Mouse (Mus musculus): ENCODE data around the gene Numb.

The Numb gene

GRCm38 (mm10) chr12:83848595-83849231 is 73.0 kb downstream of the Numb start:
- DNase-seq, result no peak

GRCm38 (mm10) chr12:83847877-83848276 is 73.9 kb downstream of the Numb start:
- DNase-seq, result no peak

GRCm38 (mm10) chr12:83842678-83843440 is 78.9 kb downstream of the Numb start:
- DNase-seq, result no peak

GRCm38 (mm10) chr12:83841409-83842190 is 80.1 kb downstream of the Numb start:
- DNase-seq, result no peak

DNA sequence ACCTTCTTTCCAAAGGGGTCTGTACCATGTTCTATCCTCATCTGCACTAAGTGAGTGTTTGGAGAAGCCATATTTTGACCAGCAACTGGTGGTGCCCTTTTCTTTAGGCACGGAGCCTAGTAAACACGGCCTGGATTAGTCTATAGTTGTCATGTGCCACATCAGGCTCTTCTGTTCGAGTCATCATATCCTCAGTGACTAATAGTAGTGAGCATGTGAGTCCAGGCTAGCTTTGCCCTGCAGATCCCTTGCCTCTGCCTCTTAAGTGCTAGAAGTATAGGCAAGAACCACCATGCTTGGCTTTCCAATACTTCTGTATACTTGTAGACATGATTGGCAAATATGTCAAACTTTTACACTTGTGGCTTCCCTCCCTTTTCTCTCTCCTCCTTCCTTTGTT is 87.8 kb downstream of the Numb start:
- DNase-seq, result no peak

- no peak for DNase-seq
Measured at GRCm38 (mm10) chr12:83830424-83830823, 91.3 kb downstream of the Numb start.

DNA sequence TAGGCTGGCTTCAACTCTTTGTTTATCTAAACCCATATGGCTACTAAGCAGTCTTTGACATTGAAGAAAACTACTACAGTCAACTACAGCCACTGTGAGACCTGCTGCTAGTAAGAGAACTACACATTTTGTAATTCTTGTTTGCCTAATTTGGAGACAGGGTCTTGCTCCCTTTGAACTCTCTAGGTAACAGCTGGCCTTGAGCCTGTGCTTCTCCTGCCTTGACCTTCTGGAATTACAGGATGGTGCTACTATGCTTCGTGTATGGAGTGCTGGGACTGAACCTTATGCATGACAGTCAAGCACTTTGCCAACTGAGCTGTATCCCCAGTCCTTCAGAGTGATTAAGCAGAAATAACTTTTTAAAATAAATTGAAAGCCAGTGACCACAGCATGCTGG is 105.1 kb downstream of the Numb start:
- DNase-seq, result no peak

GRCm38 (mm10) chr12:83811901-83812300 is 109.8 kb downstream of the Numb start:
- DNase-seq, result no peak

DNA sequence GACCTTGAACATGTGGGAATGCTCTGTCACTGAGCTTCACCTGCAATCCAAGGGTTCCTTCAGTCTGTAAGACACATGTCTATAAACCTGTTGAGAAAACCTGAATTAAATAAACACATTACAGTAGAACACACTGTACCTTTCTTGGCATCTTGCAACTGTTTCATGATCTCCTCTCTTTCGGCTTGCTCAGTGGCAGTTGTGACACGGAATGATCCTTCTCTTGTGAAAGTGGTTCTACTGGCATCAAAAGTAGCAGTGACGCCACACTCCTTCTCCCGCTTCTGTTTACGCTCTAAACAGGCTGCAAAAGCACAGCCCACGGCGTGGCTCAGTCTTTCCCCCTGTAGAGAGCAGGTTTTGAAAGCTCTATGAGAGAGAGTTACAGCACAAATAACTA is 118.1 kb downstream of the Numb start:
- no peak for DNase-seq

- peak in 1 of 2 experiments; percentile 29 for DNase-seq
Measured at GRCm38 (mm10) chr12:83800943-83801342, 120.8 kb downstream of the Numb start.

DNA sequence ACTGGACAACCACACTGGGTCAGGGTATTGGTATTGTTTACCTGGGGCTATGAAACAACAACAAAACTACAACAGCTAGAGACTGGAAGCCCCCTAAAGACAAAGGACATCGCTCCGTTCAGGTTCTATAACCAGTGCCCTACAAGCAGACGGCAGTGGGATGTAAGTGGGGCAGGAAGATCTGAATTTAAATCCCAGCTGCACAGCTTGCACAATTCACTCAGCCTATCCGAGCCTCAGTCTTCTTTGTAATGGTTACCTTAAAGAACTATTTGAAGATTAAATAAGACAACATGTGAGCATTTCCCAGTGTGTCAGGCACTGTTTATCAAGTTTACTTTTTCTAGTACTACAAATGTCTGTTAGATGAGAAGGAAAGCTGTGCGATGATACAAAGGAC is 123.4 kb downstream of the Numb start:
- no peak for DNase-seq

GRCm38 (mm10) chr12:83795586-83795985 is 126.1 kb downstream of the Numb start:
- no peak for DNase-seq

DNA sequence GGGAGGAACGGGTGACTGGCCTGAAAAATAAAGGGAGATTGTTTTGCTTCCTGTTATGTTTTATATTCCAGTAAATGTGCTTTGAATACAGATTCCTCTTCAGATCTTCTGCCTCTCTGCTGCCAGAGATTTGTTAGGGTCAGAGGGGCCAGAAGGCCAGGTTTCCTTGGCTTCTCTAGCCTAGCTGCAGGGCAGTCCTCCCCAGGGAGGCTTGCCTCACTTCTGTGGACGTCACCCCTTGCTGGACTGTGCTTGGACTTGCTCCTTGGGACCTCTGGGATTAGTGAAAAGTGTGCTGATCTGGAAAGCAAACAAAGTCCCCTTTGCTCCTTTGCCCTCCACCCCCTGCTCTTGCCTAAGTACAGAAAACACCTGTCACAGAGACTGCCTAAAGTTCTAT is 126.7 kb downstream of the Numb start:
- DNase-seq, result no peak

GRCm38 (mm10) chr12:83792706-83793410 is 128.9 kb downstream of the Numb start:
- no peak for DNase-seq

DNA sequence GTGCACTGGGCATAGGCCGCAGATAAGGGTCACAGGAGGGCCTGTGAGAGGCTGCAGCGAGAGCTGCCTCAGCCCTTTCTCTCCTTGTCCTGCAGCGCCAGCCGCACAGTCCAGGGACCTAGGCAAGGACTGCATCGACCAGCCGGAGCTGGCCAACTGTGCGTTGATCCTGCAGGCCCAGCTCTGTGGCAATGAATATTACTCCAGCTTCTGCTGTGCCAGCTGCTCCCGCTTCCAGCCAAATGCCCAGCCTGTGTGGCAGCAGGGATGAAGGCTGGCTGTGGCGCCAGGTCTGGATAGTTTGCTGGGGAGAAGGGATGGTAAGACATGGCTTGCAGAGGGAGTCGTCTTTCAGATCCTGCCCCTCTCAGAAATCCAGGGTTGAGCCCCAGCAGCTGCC is 130.0 kb downstream of the Numb start:
- peak in 1 of 2 experiments; percentile 48 for DNase-seq

DNA sequence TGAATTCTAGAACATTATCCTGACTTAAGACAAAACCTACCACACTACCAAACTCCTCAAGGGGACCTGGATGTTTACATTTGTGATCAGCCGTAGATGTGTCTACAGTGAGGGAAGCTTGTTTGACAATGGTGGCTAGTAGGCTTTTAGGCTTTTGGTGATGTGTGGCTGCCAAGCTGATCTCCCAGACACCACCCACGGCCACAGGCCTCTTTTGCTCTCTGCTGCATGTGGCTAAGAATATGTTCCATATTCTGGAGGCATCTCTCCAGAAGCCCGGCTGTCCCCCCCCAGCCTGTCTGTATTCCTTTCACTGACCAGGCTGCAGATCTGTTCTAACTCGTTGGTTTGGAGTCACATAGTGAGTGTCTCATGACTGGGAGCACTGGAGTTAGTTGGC is 131.0 kb downstream of the Numb start:
- DNase-seq, result no peak

- DNase-seq, result no peak
Measured at GRCm38 (mm10) chr12:83789781-83790140, 132.0 kb downstream of the Numb start.

- no peak for DNase-seq
Measured at GRCm38 (mm10) chr12:83789051-83789780, 132.5 kb downstream of the Numb start.

GRCm38 (mm10) chr12:83785305-83785704 is 136.4 kb downstream of the Numb start:
- DNase-seq, result no peak

DNA sequence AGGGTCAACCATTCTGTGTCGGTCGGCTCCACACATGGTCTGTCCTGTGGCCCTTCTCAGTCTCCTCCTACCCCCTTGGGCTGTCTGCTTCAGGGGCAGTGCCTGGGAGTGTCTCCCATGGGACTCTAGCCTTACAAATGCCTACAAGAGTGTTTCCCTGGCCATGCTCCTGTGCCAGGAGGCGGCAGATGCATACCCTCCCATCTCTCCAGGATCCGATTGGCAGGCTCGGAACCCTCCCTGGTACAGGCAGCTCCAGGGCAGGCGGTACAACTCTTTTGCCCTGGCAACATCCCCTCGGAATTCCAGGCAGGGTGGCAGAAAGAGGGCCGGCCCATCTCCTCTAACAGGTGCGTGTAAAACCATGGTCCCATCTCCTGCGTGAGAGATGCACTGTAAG is 139.1 kb downstream of the Numb start:
- no peak for DNase-seq

GRCm38 (mm10) chr12:83781640-83782278 is 140.0 kb downstream of the Numb start:
- peak; percentile 25 to 35 for DNase-seq

GRCm38 (mm10) chr12:83781204-83781603 is 140.5 kb downstream of the Numb start:
- DNase-seq, result no peak
